Mouse (Mus musculus): ENCODE measurements at regions not wholly inside any gene's neighbourhood (a gene's known extent, or its start where the extent isn't known, plus 50 kb on each side); places are given as distances from the start of the nearest gene placed in this dataset.
"Not testable (repeated sequence)": the region's sequence is repeated elsewhere in the genome, so short reads cannot be mapped to it uniquely, and the experiment has no call there.

- H3K27ac ChIP-seq (replicated peaks; ENCODE audit: low read depth, low read length), result no peak overlapping the region
- 83% methylated on average over 7 of the region's 7 CpGs for WGBS
- DNase-seq (ENCODE audit: low spot score), result no peak
- H3K27me3 ChIP-seq (ENCODE audit: control insufficient read depth, insufficient read depth, low read length), result no peaks in the 10 kb centered on the region
- no peak for ATAC-seq (ENCODE audit: low FRiP score, low read depth)
- no peaks in the 10 kb centered on the region for H3K36me3 ChIP-seq (ENCODE audit: control insufficient read depth, insufficient read depth, low read length)
- H3K9me3 ChIP-seq (ENCODE audit: control insufficient read depth, low read length), result no peaks in the 10 kb centered on the region
- H3K4me2 ChIP-seq (replicated peaks; ENCODE audit: low read depth, low read length, severe bottlenecking), result no peak overlapping the region
- H3K4me1 ChIP-seq (ENCODE audit: control insufficient read depth, insufficient read depth, low read length), result no peaks in the 10 kb centered on the region
- no peak overlapping the region for H3K4me3 ChIP-seq (replicated peaks; ENCODE audit: low read length)
- no peak overlapping the region for H3K9ac ChIP-seq (ENCODE audit: low read depth, low read length, severe bottlenecking)
- no peak for TF ChIP-seq POLR2A (IDR thresholded peaks at IDR 0.05; ENCODE audit: borderline replicate concordance, extremely low read depth, insufficient read depth, insufficient read length)
Measured at GRCm38 (mm10) chr12:117361826-117362225, 154.5 kb upstream of the Rapgef5 start.

- H3K9me3 ChIP-seq (ENCODE audit: control insufficient read depth, low read length); H3K4me2 ChIP-seq (replicated peaks; ENCODE audit: low read depth, low read length, severe bottlenecking); ATAC-seq (ENCODE audit: low FRiP score, low read depth); H3K27me3 ChIP-seq (ENCODE audit: control insufficient read depth, insufficient read depth, low read length); DNase-seq (ENCODE audit: low spot score); H3K27ac ChIP-seq (replicated peaks; ENCODE audit: low read depth, low read length); H3K4me1 ChIP-seq (ENCODE audit: control insufficient read depth, insufficient read depth, low read length); H3K4me3 ChIP-seq (replicated peaks; ENCODE audit: low read length); H3K9ac ChIP-seq (ENCODE audit: low read depth, low read length, severe bottlenecking); H3K36me3 ChIP-seq (ENCODE audit: control insufficient read depth, insufficient read depth, low read length): not testable (repeated sequence)
- WGBS, result 62% methylated on average over 4 of the region's 4 CpGs
Measured at GRCm38 (mm10) chr12:117363457-117363856, 152.8 kb upstream of the Rapgef5 start.

- no peak for TF ChIP-seq POLR2A (IDR thresholded peaks at IDR 0.05; ENCODE audit: borderline replicate concordance, extremely low read depth, insufficient read depth, insufficient read length)
- H3K9ac ChIP-seq (ENCODE audit: low read depth, low read length, severe bottlenecking), result no peak overlapping the region
- no peaks in the 10 kb centered on the region for H3K36me3 ChIP-seq (ENCODE audit: control insufficient read depth, insufficient read depth, low read length)
- no peak overlapping the region for H3K4me3 ChIP-seq (replicated peaks; ENCODE audit: low read length)
- H3K4me2 ChIP-seq (replicated peaks; ENCODE audit: low read depth, low read length, severe bottlenecking), result no peak overlapping the region
- H3K4me1 ChIP-seq (ENCODE audit: control insufficient read depth, insufficient read depth, low read length), result no peaks in the 10 kb centered on the region
- DNase-seq (ENCODE audit: low spot score), result no peak
- no peak overlapping the region for H3K27ac ChIP-seq (replicated peaks; ENCODE audit: low read depth, low read length)
- H3K27me3 ChIP-seq (ENCODE audit: control insufficient read depth, insufficient read depth, low read length), result no peaks in the 10 kb centered on the region
- H3K9me3 ChIP-seq (ENCODE audit: control insufficient read depth, low read length), result no peaks in the 10 kb centered on the region
- WGBS, result 98% methylated on average over 2 of the region's 2 CpGs
- ATAC-seq (ENCODE audit: low FRiP score, low read depth), result no peak
Measured at GRCm38 (mm10) chr12:117365181-117365580, 151.1 kb upstream of the Rapgef5 start.

- Histone ChIP-seq H3K9ac (ENCODE audit: low read depth, low read length, severe bottlenecking) (no peak overlapping the region), H3K36me3 (ENCODE audit: control insufficient read depth, insufficient read depth, low read length) (no peaks in the 10 kb centered on the region), H3K27ac (replicated peaks; ENCODE audit: low read depth, low read length) (no peak overlapping the region), H3K27me3 (ENCODE audit: control insufficient read depth, insufficient read depth, low read length) (no peaks in the 10 kb centered on the region), H3K4me3 (replicated peaks; ENCODE audit: low read length) (no peak overlapping the region), H3K9me3 (ENCODE audit: control insufficient read depth, low read length) (no peaks in the 10 kb centered on the region), H3K4me2 (replicated peaks; ENCODE audit: low read depth, low read length, severe bottlenecking) (no peak overlapping the region), H3K4me1 (ENCODE audit: control insufficient read depth, insufficient read depth, low read length) (no peaks in the 10 kb centered on the region)
- 55% methylated on average over 5 of the region's 5 CpGs for WGBS
- ATAC-seq (ENCODE audit: low FRiP score, low read depth) (no peak), DNase-seq (ENCODE audit: low spot score) (no peak)
- TF ChIP-seq POLR2A (IDR thresholded peaks at IDR 0.05; ENCODE audit: borderline replicate concordance, extremely low read depth, insufficient read depth, insufficient read length), result no peak
Measured at GRCm38 (mm10) chr12:117365876-117366275, 150.4 kb upstream of the Rapgef5 start.

GRCm38 (mm10) chr12:117378297-117378887, 137.9 kb upstream of the Rapgef5 start:
- H3K27me3 ChIP-seq (ENCODE audit: control insufficient read depth, insufficient read depth, low read length), result no peaks in the 10 kb centered on the region
- no peaks in the 10 kb centered on the region for H3K9me3 ChIP-seq (ENCODE audit: control insufficient read depth, low read length)
- DNase-seq (ENCODE audit: low spot score), result no peak
- H3K36me3 ChIP-seq (ENCODE audit: control insufficient read depth, insufficient read depth, low read length), result no peaks in the 10 kb centered on the region
- no peak for ATAC-seq (ENCODE audit: low FRiP score, low read depth)
- H3K27ac ChIP-seq (replicated peaks; ENCODE audit: low read depth, low read length), result no peak overlapping the region
- H3K4me1 ChIP-seq (ENCODE audit: control insufficient read depth, insufficient read depth, low read length), result no peaks in the 10 kb centered on the region
- peak overlapping the region; percentile 34; the same call in 1 of the 2 replicates for H3K4me2 ChIP-seq (replicated peaks; ENCODE audit: low read depth, low read length, severe bottlenecking)
- TF ChIP-seq POLR2A (IDR thresholded peaks at IDR 0.05; ENCODE audit: borderline replicate concordance, extremely low read depth, insufficient read depth, insufficient read length), result no peak
- H3K4me3 ChIP-seq (replicated peaks; ENCODE audit: low read length), result no peak overlapping the region
- WGBS, result 53% methylated on average over 21 of the region's 21 CpGs
- H3K9ac ChIP-seq (ENCODE audit: low read depth, low read length, severe bottlenecking), result no peak overlapping the region

Data from limb, embryonic 14.5 days (tissue).